Comparison of ENCODE assay signal across 8 mouse cellular contexts in genomic region chr15:85580934-85581562, GRCm38 (mm10). TPM values are rescaled to one million over a fixed set of nuclear protein-coding genes. Genes with fewer than 3 reads are reported as not detected.
DNase-seq lines count a peak whose midpoint lies in the region; ATAC-seq lines count a peak whose summit lies in the region.

No protein-coding gene starts in this region.

- no peaks in the 10 kb centered on the region for H3K36me3 ChIP-seq in kidney, embryonic 14.5 days (ENCODE audit: control insufficient read depth, insufficient read depth, low read length)
- no peaks in the 10 kb centered on the region for H3K36me3 ChIP-seq in embryonic facial prominence, embryonic 12.5 days
- no peaks in the 10 kb centered on the region for H3K36me3 ChIP-seq in intestine, embryonic 16.5 days (ENCODE audit: control insufficient read depth, insufficient read depth, low read length)
- no peaks in the 10 kb centered on the region for H3K36me3 ChIP-seq in neural tube, embryonic 11.5 days (ENCODE audit: control insufficient read depth, insufficient read depth, low read length)

- H3K27ac ChIP-seq in kidney, embryonic 14.5 days (ENCODE audit: low read depth, low read length) = no peak overlapping the region
- H3K27ac ChIP-seq in embryonic facial prominence, embryonic 12.5 days = peak overlapping the region; percentile 41; the same call in 1 of the 2 replicates
- no peak overlapping the region for H3K27ac ChIP-seq in intestine, embryonic 16.5 days (ENCODE audit: low read length)
- peak overlapping the region; percentile 67 for H3K27ac ChIP-seq in neural tube, embryonic 11.5 days (ENCODE audit: low read depth, low read length)

- H3K9ac ChIP-seq in kidney, embryonic 14.5 days (ENCODE audit: low read depth, low read length) = peak overlapping the region; percentile 60
- peak overlapping the region; percentile 56 for H3K9ac ChIP-seq in embryonic facial prominence, embryonic 12.5 days
- H3K9ac ChIP-seq in intestine, embryonic 16.5 days (ENCODE audit: low read depth, low read length) = peak overlapping the region; percentile 8; the same call in 1 of the 2 replicates
- H3K9ac ChIP-seq in neural tube, embryonic 11.5 days (ENCODE audit: low read length) = peak overlapping the region; percentile 84

- DNase-seq in kidney, postnatal 25 days = no peak
- peak; percentile 44 for DNase-seq in neural tube, embryonic 11.5 days (ENCODE audit: low spot score)
- no peak for DNase-seq in cerebellum, adult 8-10 months
- no peak for DNase-seq in gastrocnemius, adult 8-10 months (ENCODE audit: low spot score in 2 of 2)

- peak overlapping the region; percentile 90 for H3K4me2 ChIP-seq in kidney, embryonic 14.5 days (replicated peaks; ENCODE audit: low read depth, low read length)
- peak overlapping the region; percentile 96 for H3K4me2 ChIP-seq in embryonic facial prominence, embryonic 12.5 days (replicated peaks)
- peak overlapping the region; percentile 90 for H3K4me2 ChIP-seq in intestine, embryonic 16.5 days (ENCODE audit: low read depth, low read length)
- peak overlapping the region; percentile 91 for H3K4me2 ChIP-seq in neural tube, embryonic 11.5 days (ENCODE audit: low read depth)

- ATAC-seq in kidney, embryonic 14.5 days (ENCODE audit: low FRiP score, low TSS enrichment) = no peak
- ATAC-seq in embryonic facial prominence, embryonic 12.5 days (ENCODE audit: insufficient number of reproducible peaks, insufficient read depth, low FRiP score, low TSS enrichment) = no peak
- no peak for ATAC-seq in intestine, embryonic 16.5 days
- no peak for ATAC-seq in neural tube, embryonic 11.5 days (ENCODE audit: insufficient read depth, low FRiP score, low TSS enrichment)
- ATAC-seq in cerebellum, adult (ENCODE audit: insufficient number of reproducible peaks, low FRiP score, low TSS enrichment) = no peak

- peaks cover 31% of the 10 kb centered on the region for H3K4me1 ChIP-seq in kidney, embryonic 14.5 days (ENCODE audit: control insufficient read depth, insufficient read depth, low read length)
- H3K4me1 ChIP-seq in embryonic facial prominence, embryonic 12.5 days = peaks cover 36% of the 10 kb centered on the region
- H3K4me1 ChIP-seq in intestine, embryonic 16.5 days (ENCODE audit: control insufficient read depth, insufficient read depth, low read length) = peaks cover 27% of the 10 kb centered on the region
- peaks cover 22% of the 10 kb centered on the region for H3K4me1 ChIP-seq in neural tube, embryonic 11.5 days (ENCODE audit: control insufficient read depth, insufficient read depth, low read length)

- H3K9me3 ChIP-seq in kidney, embryonic 14.5 days (ENCODE audit: control insufficient read depth, low read length) = no peaks in the 10 kb centered on the region
- no peaks in the 10 kb centered on the region for H3K9me3 ChIP-seq in embryonic facial prominence, embryonic 12.5 days
- no peaks in the 10 kb centered on the region for H3K9me3 ChIP-seq in intestine, embryonic 16.5 days (ENCODE audit: control insufficient read depth, low read length)
- no peaks in the 10 kb centered on the region for H3K9me3 ChIP-seq in neural tube, embryonic 11.5 days (ENCODE audit: control insufficient read depth, low read length)

- peaks cover 70% of the 10 kb centered on the region for H3K27me3 ChIP-seq in kidney, embryonic 14.5 days (ENCODE audit: control insufficient read depth, insufficient read depth, low read length)
- peaks cover 84% of the 10 kb centered on the region for H3K27me3 ChIP-seq in embryonic facial prominence, embryonic 12.5 days
- H3K27me3 ChIP-seq in intestine, embryonic 16.5 days (replicated peaks; ENCODE audit: control insufficient read depth, insufficient read depth, low read length) = peaks cover 81% of the 10 kb centered on the region
- peaks cover 65% of the 10 kb centered on the region for H3K27me3 ChIP-seq in neural tube, embryonic 11.5 days (ENCODE audit: control insufficient read depth, insufficient read depth, low read length)

- peak overlapping the region; percentile 58 for H3K4me3 ChIP-seq in kidney, embryonic 14.5 days (ENCODE audit: low read length)
- peak overlapping the region; percentile 55 for H3K4me3 ChIP-seq in embryonic facial prominence, embryonic 12.5 days
- peak overlapping the region; percentile 56 for H3K4me3 ChIP-seq in intestine, embryonic 16.5 days (ENCODE audit: low read length)
- peak overlapping the region; percentile 69 for H3K4me3 ChIP-seq in neural tube, embryonic 11.5 days (ENCODE audit: low read depth, low read length)

- WGBS in kidney, embryonic 14.5 days = 2% methylated on average over 40 of the region's 66 CpGs
- under 1% methylated on average over 64 of the region's 66 CpGs for WGBS in embryonic facial prominence, embryonic 12.5 days
- WGBS in intestine, embryonic 16.5 days = under 1% methylated on average over 47 of the region's 66 CpGs
- under 1% methylated on average over 54 of the region's 66 CpGs for WGBS in neural tube, embryonic 11.5 days

RNA-seq across cellular contexts. Expression of gene Wnt7b, which starts 1.2 kb away (rescaled TPM):
- polyA plus RNA-seq in kidney, embryonic 14.5 days (2014; fragmentation: Nextera tagmentation; extraction: Ambion mirVana) = 10.8 and 15.1 TPM in 2 replicates
- polyA plus RNA-seq in embryonic facial prominence, embryonic 12.5 days (2016; fragmentation: Nextera tagmentation; extraction: Ambion mirVana) = 31.5 and 34.3 TPM in 2 replicates
- 0.66 and 0.71 TPM in 2 replicates for polyA plus RNA-seq in intestine, embryonic 16.5 days (2015; fragmentation: Nextera tagmentation; extraction: Ambion mirVana)
- 81.7 and 85.1 TPM in 2 replicates for polyA plus RNA-seq in neural tube, embryonic 11.5 days (2014; fragmentation: Nextera tagmentation; extraction: Ambion mirVana)
- total RNA-seq in gastrocnemius, adult 8-10 months (2022) = under 1 TPM in 1 of 4 experiments, not detected in 3; 0.19 TPM

Comparison
In these comparisons a context has a peak if more than half of its experiments do, and no peak if none do; other contexts are left out.
1. H3K27ac ChIP-seq: peak in embryonic facial prominence, embryonic 12.5 days (single experiment) and neural tube, embryonic 11.5 days (single experiment); none in kidney, embryonic 14.5 days (single experiment) and intestine, embryonic 16.5 days (single experiment).
2. H3K9ac ChIP-seq: peak in every context shown above with its lines; median percentile 84 in neural tube, embryonic 11.5 days; 60 in kidney, embryonic 14.5 days; 56 in embryonic facial prominence, embryonic 12.5 days; 8 in intestine, embryonic 16.5 days.
3. Peak in every context shown above with its lines, with median percentiles within 50 percentile points of each other: H3K4me2 ChIP-seq and H3K4me3 ChIP-seq.